Mouse (Mus musculus): ENCODE results near the gene Clcn2.

GRCm38 (mm10) chr16:20708939-20709734, 8.4 kb downstream of the Clcn2 start:
- TF ChIP-seq POLR2A (IDR thresholded peaks at IDR 0.05; ENCODE audit: insufficient read depth, low read depth, low read length) (no peak), CTCF (IDR thresholded peaks at IDR 0.05; ENCODE audit: insufficient read depth, low read depth, low read length) (peak; percentile 76)
